Mouse (Mus musculus) left cerebral cortex, adult 2 months (tissue): Measurements from ENCODE around the gene B9d1. TPM values are rescaled to one million over a fixed set of nuclear protein-coding genes. Genes with fewer than 3 reads are reported as not detected.

Experiments used
- DNase-seq, 2 experiments: peaks; one replicate each; pipeline ENCODE4 v3.0.0; 2021 to 2022; ENCODE audit warnings: low spot score in 2 of 2, mixed read lengths in 1 of 2; ENCODE audit errors: extremely low spot score in 1 of 2
- H3K27ac ChIP-seq: fragments of 200-600 bp; 2 replicates; pipeline ENCODE4 v1.8.1; 2022
- H3K4me3 ChIP-seq: fragments of 200-600 bp; 2 replicates; pipeline ENCODE4 v1.8.1; 2022
- CTCF ChIP-seq: fragments of 200-600 bp; IDR thresholded peaks from 2 replicates; pipeline ENCODE4 v1.8.1; 2022; ENCODE audit warnings: antibody characterized with exemption, mild to moderate bottlenecking, moderate library complexity
- intact Hi-C: fragments of 180-260 bp; cut with DNase I; formaldehyde crosslinking; loops from one replicate; pipeline ENCODE4 v1.15.1; 2025
- total RNA-seq, 2 experiments: library from RNA; stranded (reverse); gene quantifications; 2 replicates each; pipeline ENCODE4 v1.2.3; 2021

The B9d1 gene
- total RNA-seq, 2 experiments from 2014 or later = 39.1 to 43.8 TPM

DNA sequence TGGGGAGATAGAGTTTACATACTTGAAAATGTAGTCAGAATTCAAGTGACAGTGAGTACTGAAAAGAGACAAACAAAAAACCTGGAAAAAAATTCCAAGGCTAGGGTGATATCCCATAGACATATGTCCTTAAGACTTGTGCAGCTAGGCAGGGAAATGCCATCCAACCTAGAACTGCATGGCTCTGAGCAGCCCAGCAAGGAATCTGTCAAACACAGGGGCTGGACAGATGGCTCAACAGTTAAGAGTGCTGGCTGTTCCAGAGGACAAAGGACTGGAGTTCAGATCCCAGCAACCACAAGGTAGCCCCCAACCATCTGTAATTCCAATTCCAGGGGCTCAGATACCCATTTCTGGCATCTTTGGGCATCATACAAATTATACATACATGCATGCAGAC lies 45.7 kb downstream of the B9d1 start:
- Histone ChIP-seq H3K27ac (peak overlapping the region; percentile 55), H3K4me3 (no peak overlapping the region)
- TF ChIP-seq CTCF = no peak
- no peak for DNase-seq
- intact Hi-C loops = no loop called here

DNA sequence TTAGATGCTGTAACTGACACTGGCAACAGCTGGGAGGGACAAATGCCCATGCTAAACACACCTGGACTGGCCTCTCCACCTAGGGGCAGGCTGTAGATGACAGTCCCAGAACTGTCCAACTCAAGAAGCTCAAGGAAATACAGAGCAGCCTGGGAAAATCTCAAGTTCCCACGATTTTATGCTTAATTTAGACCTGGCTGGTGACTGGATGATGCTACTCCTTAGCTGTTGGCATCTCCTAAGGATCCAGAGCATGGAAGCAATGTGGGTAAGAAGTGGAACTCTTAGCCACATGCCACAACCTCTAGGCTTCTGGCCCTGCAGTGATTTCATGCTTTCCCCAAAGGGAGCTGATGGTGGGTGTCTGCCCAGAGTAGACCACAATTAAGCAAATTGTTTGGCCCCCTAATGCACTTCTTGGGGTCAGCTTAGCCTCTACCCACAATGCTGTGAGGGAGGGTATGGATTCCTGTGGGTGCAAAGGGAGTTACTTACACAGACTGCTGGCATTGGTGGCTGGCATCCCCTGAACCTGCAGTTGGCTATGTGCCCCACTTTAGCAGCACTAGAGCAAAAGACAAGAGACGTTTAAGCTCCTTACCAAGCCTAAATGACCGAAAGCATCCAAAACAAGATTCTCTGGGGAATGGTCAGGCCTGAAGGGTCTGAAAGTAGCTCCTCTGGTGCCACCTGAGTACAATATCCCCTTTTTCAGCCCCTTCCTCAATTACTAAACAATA lies 48.2 kb downstream of the B9d1 start:
- peak; percentile 15 for TF ChIP-seq CTCF
- intact Hi-C loops = no loop called here
- Histone ChIP-seq H3K27ac (peak overlapping the region; percentile 55), H3K4me3 (no peak overlapping the region)
- DNase-seq = no peak

- no peak for TF ChIP-seq CTCF
- intact Hi-C loops = no loop called here
- Histone ChIP-seq H3K27ac (no peak overlapping the region), H3K4me3 (no peak overlapping the region)
- no peak for DNase-seq
Measured at GRCm38 (mm10) chr11:61559572-61559971, 54.6 kb downstream of the B9d1 start.

DNA sequence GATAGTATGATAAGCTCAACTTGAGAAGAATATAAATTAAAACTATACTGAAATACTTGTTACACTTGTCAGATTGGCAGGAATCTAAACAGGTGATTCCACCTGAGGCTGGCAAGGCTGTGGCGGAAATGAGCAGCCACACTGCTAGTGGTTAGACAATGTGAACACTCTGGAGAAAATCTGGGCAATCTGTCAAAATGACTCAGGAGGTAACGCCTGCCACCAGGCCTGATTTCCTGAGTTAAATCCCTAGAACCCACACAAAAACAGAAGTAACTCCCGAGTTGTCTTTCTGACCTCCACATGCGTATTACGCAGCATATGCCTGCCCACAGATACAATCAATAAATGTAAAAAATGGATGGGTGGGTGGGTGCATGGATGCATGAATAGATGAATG lies 57.5 kb downstream of the B9d1 start:
- no peak for DNase-seq
- Histone ChIP-seq H3K27ac (peak overlapping the region; percentile 24; the same call in 1 of the 2 replicates), H3K4me3 (no peak overlapping the region)
- TF ChIP-seq CTCF = no peak
- intact Hi-C loops = no loop called here

Other genes starting within 250 kb of the B9d1 start
- 10 to 100 TPM; 47.1 to 54.1 TPM for gene Aldh3a2, start 237.7 kb upstream of the B9d1 start, total RNA-seq
- gene Slc47a2, start 162.3 kb upstream of the B9d1 start, total RNA-seq = under 1 TPM in 1 of 2 experiments, not detected in 1; 0.14 TPM
- 1 to 10 TPM; 1.4 to 2.3 TPM for gene Slc47a1, start 126.8 kb upstream of the B9d1 start, total RNA-seq
- 100 to 1,000 TPM; 328 to 336 TPM for gene Rnf112, start 51.0 kb upstream of the B9d1 start, total RNA-seq
- gene Mfap4, start 19.7 kb upstream of the B9d1 start, total RNA-seq = 1 to 10 TPM; 2.5 to 2.7 TPM
- 10 to 100 TPM; 19.8 to 20.3 TPM for gene Mapk7, start 10.7 kb upstream of the B9d1 start, total RNA-seq
- gene Epn2, start 74.5 kb downstream of the B9d1 start, total RNA-seq = 100 to 1,000 TPM; 113 TPM
- 1 to 10 TPM; 4.1 TPM for gene Grap, start 148.1 kb downstream of the B9d1 start, total RNA-seq
- under 1 TPM in 1 of 2 experiments, not detected in 1; 0.09 TPM for gene Fam83g, start 178.9 kb downstream of the B9d1 start, total RNA-seq
- not detected for gene Slc5a10, start 215.7 kb downstream of the B9d1 start, total RNA-seq